Mouse (Mus musculus): ENCODE measurements around the gene Fcrl5.

Gene Fcrl5

DNA sequence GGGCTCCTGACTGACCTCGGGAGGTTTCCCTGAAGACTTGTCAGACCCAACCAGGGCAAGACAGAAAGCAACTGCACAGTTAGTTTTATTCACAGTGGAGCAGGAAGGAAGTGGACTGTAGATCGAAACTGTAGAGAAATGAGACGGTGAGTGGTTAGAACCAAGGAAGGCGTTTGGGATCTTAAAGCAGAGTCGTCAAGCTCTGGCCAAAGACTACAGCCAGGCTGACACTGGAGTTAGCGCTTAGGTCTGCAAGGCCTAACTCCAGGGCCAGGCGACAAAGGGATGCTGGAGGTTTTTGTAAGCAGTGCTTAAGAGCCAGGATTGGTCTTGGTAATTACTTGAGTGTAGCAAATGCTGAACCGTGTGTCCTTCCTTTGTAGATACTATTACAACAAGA lies 93.3 kb downstream of the Fcrl5 start:
- no peak for DNase-seq (ENCODE audit: low spot score)

DNA sequence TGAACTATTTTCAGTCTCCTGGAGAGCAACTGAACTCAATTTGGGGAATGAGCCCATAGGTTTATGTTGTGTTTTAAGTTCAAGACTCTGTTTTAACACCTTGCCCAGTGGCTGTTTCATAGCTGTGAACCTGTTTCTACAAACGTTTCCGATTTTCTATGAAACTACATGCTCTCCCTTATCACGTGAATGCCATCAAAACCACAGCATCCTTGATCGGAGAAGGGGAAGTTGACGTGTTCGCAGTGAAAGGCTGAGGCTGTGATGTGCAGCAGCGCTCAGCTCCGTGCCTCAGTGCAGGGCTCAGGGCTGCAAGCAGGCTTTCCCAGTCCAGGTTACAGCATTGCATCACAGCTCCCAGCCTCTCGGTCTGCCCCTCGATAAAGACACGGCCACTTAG lies 94.0 kb downstream of the Fcrl5 start:
- no peak for DNase-seq (ENCODE audit: low spot score)

- no peak for DNase-seq (ENCODE audit: low spot score)
These were observed 94.7 kb downstream of the Fcrl5 start for GRCm38 (mm10) chr3:87530234-87530633.

GRCm38 (mm10) chr3:87533667-87534378 lies 98.2 kb downstream of the Fcrl5 start:
- DNase-seq (ENCODE audit: low spot score): no peak

DNA sequence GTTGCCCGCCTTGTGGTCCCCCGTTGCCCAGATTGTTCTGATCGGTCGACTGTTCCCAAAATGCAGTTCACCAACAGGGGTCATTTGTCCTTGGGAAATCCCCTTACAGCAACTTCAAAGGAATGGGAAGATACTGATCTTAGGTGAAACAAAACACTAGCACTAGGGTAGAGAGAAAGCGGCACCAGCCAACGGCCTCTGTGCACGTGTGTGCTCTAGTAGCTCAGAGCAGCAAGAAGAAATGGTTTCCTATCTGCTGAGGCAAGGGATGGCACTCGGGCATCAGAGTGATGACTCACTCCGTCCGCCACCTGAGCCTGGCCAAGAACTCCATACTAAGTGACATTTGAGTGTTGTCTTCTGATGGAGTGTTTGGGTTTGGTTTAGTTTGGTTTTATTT lies 102.5 kb downstream of the Fcrl5 start:
- DNase-seq (ENCODE audit: low spot score): no peak

GRCm38 (mm10) chr3:87540028-87540675 lies 104.6 kb downstream of the Fcrl5 start:
- DNase-seq (ENCODE audit: low spot score): no peak

DNA sequence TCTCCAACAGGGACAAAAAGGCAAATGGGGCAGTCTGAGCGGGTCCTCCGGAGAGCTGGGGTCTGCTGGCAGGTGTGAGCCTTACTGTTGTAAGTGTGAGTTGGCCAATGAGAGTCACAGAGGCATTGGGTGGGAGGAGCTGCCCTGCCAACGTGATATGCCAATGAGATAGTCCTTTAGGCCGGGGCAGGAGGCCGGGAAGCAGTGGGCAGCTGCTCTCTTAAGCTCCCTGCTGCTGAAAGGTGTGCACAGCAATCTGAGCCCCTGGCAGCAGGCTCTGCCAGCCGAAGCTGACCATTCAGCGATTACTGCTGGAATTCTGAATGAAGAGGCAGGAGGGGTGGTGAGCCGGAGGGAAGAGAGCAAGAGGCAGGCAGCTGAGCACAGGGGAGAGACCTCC lies 105.1 kb downstream of the Fcrl5 start:
- no peak for DNase-seq (ENCODE audit: low spot score)

- DNase-seq (ENCODE audit: low spot score): no peak
These were observed 107.1 kb downstream of the Fcrl5 start for GRCm38 (mm10) chr3:87542481-87543215.

- no peak for DNase-seq (ENCODE audit: low spot score)
These were observed 110.0 kb downstream of the Fcrl5 start for GRCm38 (mm10) chr3:87545554-87545953.

GRCm38 (mm10) chr3:87546291-87546721 lies 110.7 kb downstream of the Fcrl5 start:
- DNase-seq (ENCODE audit: low spot score): no peak

GRCm38 (mm10) chr3:87549908-87550307 lies 114.3 kb downstream of the Fcrl5 start:
- no peak for DNase-seq (ENCODE audit: low spot score)
